Mouse (Mus musculus) left cerebral cortex, postnatal 25 days (tissue): ENCODE data around the gene Ncstn. TPM values are rescaled to one million over a fixed set of nuclear protein-coding genes. Genes with fewer than 3 reads are reported as not detected.

Experiments
- DNase-seq, 2 experiments: peaks; one replicate each; pipeline ENCODE4 v3.0.0; 2022; ENCODE audit warnings: low spot score in 2 of 2, mixed read lengths in 1 of 2
- intact Hi-C: fragments of 180-260 bp; cut with DNase I; formaldehyde crosslinking; loops from one replicate; pipeline ENCODE4 v1.15.1; 2025
- total RNA-seq, 2 experiments: library from RNA; stranded (reverse); gene quantifications; 2 replicates each; pipeline ENCODE4 v1.2.3; 2021

Gene Ncstn
- total RNA-seq, 2 experiments from 2014 or later, result 68.3 to 70.8 TPM

- DNase-seq, result no peak
- intact Hi-C loops, result no loop called here
Measured at GRCm38 (mm10) chr1:172082899-172083445, 377 bp upstream of the Ncstn start.

- intact Hi-C loops, result no loop called here
- no peak for DNase-seq
Measured at GRCm38 (mm10) chr1:172077981-172078380, 4.6 kb downstream of the Ncstn start.

DNA sequence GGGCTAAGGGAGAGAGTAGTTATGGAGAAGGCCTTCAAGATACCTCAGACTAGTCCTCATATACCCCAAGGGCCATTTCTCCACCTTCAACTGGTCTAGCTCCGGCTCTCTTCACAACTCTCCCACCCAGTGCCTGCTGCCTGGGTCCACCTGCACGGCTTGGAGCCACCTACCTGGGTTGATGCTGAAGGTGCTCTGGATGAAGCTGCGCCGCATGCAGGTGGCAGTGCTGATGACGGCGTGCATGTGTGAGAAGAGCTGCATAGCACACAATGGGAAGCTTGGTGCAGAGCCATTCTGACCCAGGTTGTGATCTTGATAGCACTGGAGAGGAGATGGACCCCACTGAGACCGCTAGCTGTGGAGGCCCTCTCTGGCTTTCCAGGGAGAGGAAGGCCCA lies 10.0 kb downstream of the Ncstn start:
- DNase-seq, result no peak
- intact Hi-C loops, result no loop called here

- DNase-seq, result no peak
Measured at GRCm38 (mm10) chr1:172071556-172071955, 11.0 kb downstream of the Ncstn start.

DNA sequence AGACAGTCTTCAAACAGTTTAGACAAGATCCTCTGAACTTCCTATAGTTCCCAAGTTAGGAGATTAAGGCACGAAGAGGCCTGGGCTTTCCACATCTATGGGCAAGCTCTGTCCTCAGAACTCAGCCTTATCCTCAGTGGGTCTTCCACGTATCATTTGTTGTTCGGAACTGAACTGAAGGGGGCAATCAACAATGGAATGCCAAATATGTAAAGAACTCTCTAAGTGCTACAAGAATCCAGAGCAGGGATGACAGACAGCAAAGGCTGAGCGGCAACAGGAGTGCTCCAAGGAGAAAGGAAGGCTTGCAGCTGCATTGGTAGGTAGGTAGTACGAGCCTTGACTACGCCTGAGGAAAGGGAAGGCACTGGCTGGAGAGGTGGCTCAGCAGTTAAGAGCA lies 12.4 kb downstream of the Ncstn start:
- no peak for DNase-seq

More at GRCm38 (mm10) chr1:172071556-172071955, 11.0 kb downstream of the Ncstn start:
- intact Hi-C loops, result no loop called here

GRCm38 (mm10) chr1:172064613-172065141 lies 17.9 kb downstream of the Ncstn start:
- peak in 1 of 2 experiments; percentile 48 for DNase-seq
- intact Hi-C loops, result no loop called here

More for the DNA sequence above, 12.4 kb downstream of the Ncstn start:
- intact Hi-C loops, result no loop called here

DNA sequence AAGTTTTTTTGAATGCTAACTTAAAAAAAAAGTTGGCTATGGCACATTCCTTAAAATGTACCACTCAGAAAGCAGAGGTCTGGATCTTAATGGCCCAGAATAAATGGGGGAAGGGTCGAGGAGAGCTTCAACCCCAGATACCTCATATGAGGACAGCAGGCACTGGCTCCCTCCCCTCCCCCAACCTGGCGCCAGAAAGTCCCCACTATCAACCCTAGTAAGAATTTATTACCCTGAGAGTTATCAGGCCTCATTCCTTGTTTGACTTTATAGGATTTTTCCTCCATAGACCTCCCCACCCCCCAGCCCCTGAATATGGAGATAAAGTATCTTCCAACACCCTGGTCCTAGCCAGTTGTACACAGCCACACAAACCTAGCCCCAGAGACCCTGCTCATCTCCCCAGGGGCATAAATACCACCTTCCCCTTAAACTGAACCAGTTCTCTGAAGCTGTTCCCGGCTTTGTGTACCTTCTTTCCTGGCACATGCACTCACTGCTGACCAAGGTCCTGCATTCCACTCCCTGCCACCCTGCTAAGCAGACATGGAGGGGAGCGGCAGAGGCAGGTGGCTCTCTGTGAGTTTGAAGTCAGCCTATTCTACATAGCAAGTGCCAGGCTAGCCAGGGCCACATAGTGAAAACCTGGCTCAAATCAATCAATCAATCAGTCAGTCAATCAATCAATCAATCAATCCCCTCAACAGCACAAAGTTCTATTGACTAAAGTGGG lies 19.1 kb downstream of the Ncstn start:
- intact Hi-C loops, result no loop called here

DNA sequence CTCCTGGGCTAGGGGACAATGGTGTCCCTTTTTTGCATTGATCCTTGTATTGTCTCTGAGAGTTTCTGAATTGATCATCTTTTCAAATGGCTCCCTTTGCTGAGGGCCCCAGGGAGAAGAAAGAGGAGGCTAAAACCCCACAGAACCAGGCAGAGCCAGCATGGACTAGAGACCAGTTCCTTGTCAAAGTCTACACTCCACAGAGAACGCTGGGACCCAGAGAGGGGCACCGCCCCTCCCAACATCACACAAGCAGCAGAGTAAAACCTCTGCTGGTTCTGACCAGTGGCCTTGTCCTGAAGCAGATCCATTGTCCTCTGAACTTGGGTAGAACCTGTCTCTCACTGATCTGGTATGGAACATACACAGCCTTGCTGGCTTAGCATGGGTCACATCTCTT lies 20.5 kb downstream of the Ncstn start:
- DNase-seq, result no peak
- intact Hi-C loops, result no loop called here

More for the DNA sequence above, 19.1 kb downstream of the Ncstn start:
- DNase-seq, result no peak

GRCm38 (mm10) chr1:172061217-172061616 lies 21.4 kb downstream of the Ncstn start:
- intact Hi-C loops, result no loop called here
- DNase-seq, result no peak

DNA sequence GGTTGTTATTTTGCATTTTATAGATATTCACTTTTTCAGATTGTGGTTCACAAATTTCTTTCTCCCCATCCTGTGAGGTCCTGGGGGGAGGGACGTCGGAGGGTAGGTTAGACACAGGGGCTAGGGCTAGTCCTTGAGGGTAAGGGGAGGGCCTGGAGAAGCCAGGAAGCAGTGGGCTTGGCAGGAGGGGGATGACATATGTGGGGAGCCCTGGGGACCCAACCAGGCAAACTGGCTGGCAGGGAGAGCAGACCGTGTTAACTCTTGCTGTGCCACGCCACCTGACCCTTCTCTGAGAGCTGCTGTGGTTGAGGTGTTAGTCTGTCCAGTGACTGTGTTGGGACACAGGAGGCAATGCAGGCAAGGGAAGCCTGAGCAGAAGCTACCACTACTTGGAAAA lies 21.9 kb downstream of the Ncstn start:
- no peak for DNase-seq
- intact Hi-C loops, result no loop called here

- intact Hi-C loops, result no loop called here
Measured at GRCm38 (mm10) chr1:172058874-172059273, 23.7 kb downstream of the Ncstn start.

DNA sequence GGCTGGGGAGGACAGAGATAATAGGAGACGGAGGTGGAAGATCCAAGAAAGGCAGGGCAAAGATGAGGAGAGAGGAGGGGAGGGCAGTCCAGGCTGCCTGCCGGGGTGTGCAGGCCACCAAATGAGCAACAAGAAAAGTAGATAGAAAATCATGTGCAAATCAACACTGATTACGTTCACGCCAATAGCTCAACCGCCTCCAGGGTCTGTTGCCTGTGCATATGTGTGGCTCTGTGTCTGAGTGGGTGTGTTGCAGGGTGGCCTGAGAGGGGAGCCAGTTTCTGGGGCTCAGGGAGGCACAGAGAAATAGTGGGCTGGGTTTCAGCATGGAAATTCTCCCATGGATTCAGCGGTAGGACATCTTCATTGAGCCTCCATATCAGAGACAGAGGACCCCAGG lies 24.3 kb downstream of the Ncstn start:
- DNase-seq, result no peak
- intact Hi-C loops, result no loop called here

More at GRCm38 (mm10) chr1:172058874-172059273, 23.7 kb downstream of the Ncstn start:
- DNase-seq, result no peak

- intact Hi-C loops, result no loop called here
- peak in 1 of 2 experiments; percentile 62 for DNase-seq
Measured at GRCm38 (mm10) chr1:172057491-172057921, 25.1 kb downstream of the Ncstn start, which contains the start of gene Nhlh1. Gene Nhlh1, minus strand, starts transcription at chr1:172057573.

DNA sequence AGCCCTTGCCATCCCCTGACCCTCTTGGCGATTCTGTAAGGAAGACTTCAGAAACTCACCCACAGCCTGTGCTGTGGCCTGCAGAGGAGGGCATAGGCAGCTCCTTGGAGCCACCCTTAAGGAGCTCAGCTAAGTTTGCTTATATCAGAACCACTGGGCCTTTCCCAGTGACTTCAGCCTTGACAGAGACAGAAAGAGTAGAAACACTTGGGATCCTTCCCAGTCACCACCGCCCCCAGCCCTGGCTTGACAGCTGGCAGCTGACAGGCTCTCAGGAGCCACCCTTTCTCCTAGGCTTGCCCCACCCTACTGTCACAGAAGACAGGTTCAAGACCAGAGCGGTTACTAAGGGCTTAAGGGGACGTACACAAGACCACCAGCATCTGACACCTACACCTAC lies 26.3 kb downstream of the Ncstn start:
- intact Hi-C loops, result no loop called here
- DNase-seq, result peak in 1 of 2 experiments; percentile 77

- intact Hi-C loops, result no loop called here
- DNase-seq, result peak in 1 of 2 experiments; percentile 55
Measured at GRCm38 (mm10) chr1:172053541-172054440, 28.8 kb downstream of the Ncstn start.

GRCm38 (mm10) chr1:172052766-172053279 lies 29.8 kb downstream of the Ncstn start:
- intact Hi-C loops, result no loop called here
- no peak for DNase-seq

DNA sequence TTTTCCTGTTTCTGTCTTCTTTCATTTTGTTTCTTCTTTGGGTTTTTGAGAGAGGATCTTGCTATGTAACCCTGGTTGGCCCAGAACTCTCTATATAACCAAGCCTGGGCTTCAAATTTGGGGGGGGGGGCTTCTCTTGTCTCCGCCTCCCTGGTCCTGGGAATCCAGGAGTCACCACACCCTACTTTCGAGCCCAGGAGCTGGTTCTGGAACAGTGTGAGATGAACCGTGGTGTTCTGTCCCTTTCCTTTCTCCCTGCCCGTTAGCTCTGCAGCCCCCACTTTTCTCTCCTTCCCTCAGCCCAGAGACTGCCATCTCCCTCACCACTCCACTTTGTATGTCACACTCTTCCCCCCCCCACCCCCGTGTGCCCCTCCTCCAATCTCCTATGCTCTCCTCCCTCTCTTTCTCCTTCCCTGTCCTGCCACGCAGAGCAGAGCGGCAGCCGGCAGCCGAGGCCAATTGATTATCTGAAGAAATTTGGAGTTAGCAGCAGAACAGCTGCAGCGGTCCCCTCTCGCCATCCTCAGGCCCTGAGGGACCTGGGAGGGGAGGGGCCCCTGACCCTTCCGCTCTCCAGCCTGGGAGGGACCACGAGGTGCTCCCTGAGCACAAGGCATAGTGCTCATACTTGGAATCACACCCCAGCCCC lies 33.3 kb downstream of the Ncstn start:
- no peak for DNase-seq
- intact Hi-C loops, result loop anchor here (5.0 kb wide), 2 partner anchors 78 to 263 kb away; partner anchors contain the start of gene Pex19

- intact Hi-C loops, result loop anchor here (5.0 kb wide), 2 partner anchors 79 to 264 kb away; partner anchors contain the start of gene Pex19
- no peak for DNase-seq
Measured at GRCm38 (mm10) chr1:172048241-172048734, 34.3 kb downstream of the Ncstn start.

- intact Hi-C loops, result loop anchor here (5.0 kb wide), 2 partner anchors 80 to 265 kb away; partner anchors contain the start of gene Pex19
- DNase-seq, result peak; percentile 63 to 64
Measured at GRCm38 (mm10) chr1:172046938-172047337, 35.7 kb downstream of the Ncstn start.
